Mouse (Mus musculus) embryonic facial prominence, embryonic 11.5 days (tissue): ENCODE measurements around the gene Ceacam16. TPM values are rescaled to one million over a fixed set of nuclear protein-coding genes. Genes with fewer than 3 reads are reported as not detected.
A peak's percentile ranks its signal among the peaks of the same experiment; 100 is the strongest.

Experiments used
- ATAC-seq: fragments of 200-750 bp; cut with Nextera tagmentation; replicated peaks from 2 replicates; pipeline ENCODE4 v1.8.0; 2017; ENCODE audit warnings: low read depth; ENCODE audit not compliant: insufficient number of reproducible peaks, low FRiP score, low TSS enrichment
- DNase-seq: peaks from one replicate; pipeline ENCODE4 v3.0.0-alpha.2; 2015; ENCODE audit warnings: low spot score
- H3K27ac ChIP-seq: fragments of 300-500 bp; sonication (generic); replicated peaks from 2 replicates; pipeline ENCODE4 v1.5.1; 2014; ENCODE audit warnings: mild to moderate bottlenecking, low read depth, low read length, control low read depth
- H3K27me3 ChIP-seq: fragments of 300-500 bp; sonication (generic); 2 replicates; pipeline ENCODE4 v1.6.1; 2014; ENCODE audit warnings: mild to moderate bottlenecking, low read length, moderate library complexity, mixed read lengths; ENCODE audit not compliant: control insufficient read depth, insufficient read depth
- H3K36me3 ChIP-seq: fragments of 300-500 bp; sonication (generic); replicated peaks from 2 replicates; pipeline ENCODE4 v1.6.1; 2014; ENCODE audit warnings: low read depth, mild to moderate bottlenecking, low read length, moderate library complexity, mixed read lengths; ENCODE audit not compliant: control insufficient read depth, insufficient read depth
- H3K4me1 ChIP-seq: fragments of 300-500 bp; sonication (generic); 2 replicates; pipeline ENCODE4 v1.6.1; 2014; ENCODE audit warnings: low read length, mixed read lengths; ENCODE audit not compliant: control insufficient read depth, insufficient read depth
- H3K4me2 ChIP-seq: fragments of 300-500 bp; sonication (generic); 2 replicates; pipeline ENCODE4 v1.6.1; 2014; ENCODE audit warnings: low read depth, mild to moderate bottlenecking, control low read depth, low read length, moderate library complexity
- H3K4me3 ChIP-seq: fragments of 300-500 bp; sonication (generic); 2 replicates; pipeline ENCODE4 v1.5.1; 2014; ENCODE audit warnings: low read depth, low read length, control low read depth
- H3K9ac ChIP-seq: fragments of 300-500 bp; sonication (generic); replicated peaks from 2 replicates; pipeline ENCODE4 v1.6.1; 2014; ENCODE audit warnings: mild to moderate bottlenecking, control low read depth, low read length
- H3K9me3 ChIP-seq: fragments of 300-500 bp; sonication (generic); replicated peaks from 2 replicates; pipeline ENCODE4 v1.6.1; 2016; ENCODE audit warnings: mild to moderate bottlenecking, low read length, inconsistent platforms, mixed read lengths; ENCODE audit not compliant: control insufficient read depth
- WGBS: fragments of 180-500 bp; shearing (Covaris S2); extraction: QIAGEN DNeasy Blood & Tissue Kit; methylation state at CpG from one replicate; pipeline ENCODE4 v1.1.7; 2014; 5-methylcytosine and 5-hydroxymethylcytosine counted together
- polyA plus RNA-seq: library from polyadenylated mRNA; unstranded; fragments of >200 nt; fragmentation: Nextera tagmentation; extraction: Ambion mirVana; gene quantifications from 2 replicates; pipeline ENCODE4 v1.2.1, GENCODE M21; 2014

The Ceacam16 gene
- polyA plus RNA-seq, 1 experiment from 2014 or later, result not detected

DNA sequence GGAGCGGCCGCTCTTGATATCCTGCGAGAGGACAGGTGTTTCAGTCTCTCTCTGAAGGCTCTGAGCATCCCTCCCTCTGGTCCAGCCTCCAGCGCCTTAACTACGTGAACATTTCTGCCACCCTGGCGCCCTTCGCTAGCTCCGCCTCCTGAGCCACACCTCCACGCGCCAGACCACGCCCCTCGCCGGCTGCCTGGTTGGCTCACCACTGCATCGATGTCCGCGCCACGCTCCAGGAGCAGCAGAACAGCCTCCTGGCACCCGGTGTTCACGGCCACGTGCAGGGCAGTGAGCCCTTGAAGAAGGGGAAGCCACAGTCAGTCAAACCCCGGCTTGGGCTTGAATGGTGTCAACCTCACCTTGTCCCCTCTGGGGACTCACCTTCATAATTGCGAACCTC is 50.0 kb downstream of the Ceacam16 start:
- Histone ChIP-seq H3K9me3 (no peaks in the 10 kb centered on the region), H3K36me3 (no peaks in the 10 kb centered on the region), H3K4me1 (no peaks in the 10 kb centered on the region), H3K27me3 (peaks cover 37% of the 10 kb centered on the region), H3K4me2 (peak overlapping the region; percentile 17; the same call in 1 of the 2 replicates), H3K9ac (no peak overlapping the region), H3K4me3 (0 out of 2 replicates have a peak overlapping the region, but pooled peaks have one; percentile 11), H3K27ac (no peak overlapping the region)
- DNase-seq (peak; percentile 57), ATAC-seq (peak; percentile 15; the same call in 1 of the 2 replicates)
- 2% methylated on average over 22 of the region's 22 CpGs for WGBS

DNA sequence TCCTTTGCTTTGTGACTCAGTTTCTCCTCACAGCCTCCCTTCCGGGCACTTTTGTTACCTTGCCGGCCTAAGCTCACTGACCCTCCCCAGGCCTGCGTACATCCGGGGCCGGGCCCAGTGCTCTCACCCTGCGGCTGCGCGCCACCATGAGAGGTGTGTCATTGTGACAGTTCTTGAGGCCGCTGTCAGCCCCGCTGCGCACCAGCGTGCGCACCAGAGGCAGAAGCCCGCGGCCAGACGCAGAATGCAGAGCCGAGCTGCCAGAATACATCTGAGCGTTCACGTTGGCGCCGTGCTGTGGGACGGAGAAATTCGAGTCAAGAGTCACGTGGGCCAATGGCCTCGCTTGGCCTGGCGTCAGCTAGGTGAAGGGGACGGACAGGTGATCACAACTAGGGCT is 51.7 kb downstream of the Ceacam16 start:
- Histone ChIP-seq H3K4me3 (0 out of 2 replicates have a peak overlapping the region, but pooled peaks have one; percentile 11), H3K4me2 (peak overlapping the region; percentile 36), H3K9ac (peak overlapping the region; percentile 15; the same call in 1 of the 2 replicates), H3K27me3 (peaks cover 37% of the 10 kb centered on the region), H3K36me3 (no peaks in the 10 kb centered on the region), H3K27ac (no peak overlapping the region), H3K9me3 (no peaks in the 10 kb centered on the region; the same call in 1 of the 2 replicates), H3K4me1 (no peaks in the 10 kb centered on the region)
- ATAC-seq, result no peak
- 3% methylated on average over 27 of the region's 27 CpGs for WGBS
- DNase-seq, result no peak

- no peak overlapping the region for H3K4me2 ChIP-seq
- ATAC-seq, result no peak
- 86% methylated on average over 8 of the region's 8 CpGs for WGBS
- no peaks in the 10 kb centered on the region for H3K36me3 ChIP-seq
- no peak for DNase-seq
- H3K9me3 ChIP-seq, result no peaks in the 10 kb centered on the region; the same call in 1 of the 2 replicates
- no peak overlapping the region for H3K4me3 ChIP-seq
- no peak overlapping the region for H3K27ac ChIP-seq
- peaks cover 31% of the 10 kb centered on the region for H3K27me3 ChIP-seq
- H3K9ac ChIP-seq, result no peak overlapping the region
- H3K4me1 ChIP-seq, result no peaks in the 10 kb centered on the region
These were observed 54.6 kb downstream of the Ceacam16 start for GRCm38 (mm10) chr7:19806356-19806969.

DNA sequence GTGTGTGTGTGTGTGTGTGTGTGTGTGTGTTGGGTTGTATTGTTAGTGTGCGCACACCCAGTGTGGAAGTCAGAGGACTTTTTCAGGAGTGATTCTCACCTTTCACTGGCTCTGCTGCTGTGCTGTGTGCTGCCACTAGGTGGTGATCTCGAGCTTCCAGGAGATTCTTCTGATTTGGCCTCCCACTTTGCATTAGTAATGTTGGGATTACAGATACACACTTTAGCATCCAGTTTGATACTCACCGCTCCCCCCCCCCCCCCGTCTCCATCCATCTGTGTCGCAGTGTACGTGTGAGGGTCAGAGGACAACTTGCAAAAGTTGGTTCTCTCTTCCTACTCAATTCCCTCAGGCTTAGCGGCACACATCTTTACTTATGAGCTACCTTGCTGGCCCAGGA is 58.1 kb downstream of the Ceacam16 start:
- DNase-seq (peak; percentile 84), ATAC-seq (no peak)
- 18% methylated on average over 7 of the region's 7 CpGs for WGBS
- no peaks in the 10 kb centered on the region; the same call in 1 of the 2 replicates for H3K9me3 ChIP-seq
- H3K4me3 ChIP-seq, result no peak overlapping the region
- no peaks in the 10 kb centered on the region for H3K36me3 ChIP-seq
- H3K4me1 ChIP-seq, result no peaks in the 10 kb centered on the region
- no peak overlapping the region for H3K9ac ChIP-seq
- no peak overlapping the region for H3K4me2 ChIP-seq
- H3K27me3 ChIP-seq, result no peaks in the 10 kb centered on the region
- no peak overlapping the region for H3K27ac ChIP-seq

Other genes starting within 250 kb of the Ceacam16 start
- 3.8 and 4.3 TPM in 2 replicates for gene Relb, start 231.9 kb downstream of the Ceacam16 start, polyA plus RNA-seq
- gene Clptm1, start 196.3 kb downstream of the Ceacam16 start, polyA plus RNA-seq, result 92.5 and 94.7 TPM in 2 replicates
- gene Apoc2, start 183.4 kb downstream of the Ceacam16 start, polyA plus RNA-seq, result 0.41 and 0.82 TPM in 2 replicates
- not detected in 2 replicates for gene Gm44805, start 179.9 kb downstream of the Ceacam16 start, polyA plus RNA-seq
- gene Apoc4, start 179.8 kb downstream of the Ceacam16 start, polyA plus RNA-seq, result not detected in 2 replicates
- 5.4 and 6.1 TPM in 2 replicates for gene Apoc1, start 168.6 kb downstream of the Ceacam16 start, polyA plus RNA-seq
- 180 and 210 TPM in 2 replicates for gene Apoe, start 162.1 kb downstream of the Ceacam16 start, polyA plus RNA-seq
- gene Tomm40, start 145.9 kb downstream of the Ceacam16 start, polyA plus RNA-seq, result 123 and 131 TPM in 2 replicates
- gene Nectin2, start 110.8 kb downstream of the Ceacam16 start, polyA plus RNA-seq, result 69.8 and 73.0 TPM in 2 replicates
- gene Bcam, start 90.3 kb downstream of the Ceacam16 start, polyA plus RNA-seq, result 43.8 and 52.0 TPM in 2 replicates
- 1.1 and 1.7 TPM in 2 replicates for gene Cblc, start 64.5 kb downstream of the Ceacam16 start, polyA plus RNA-seq
- gene Bcl3, start 38.5 kb downstream of the Ceacam16 start, polyA plus RNA-seq, result 1.4 and 2.2 TPM in 2 replicates
- not detected in 2 replicates for gene Gm19345, start 9.3 kb downstream of the Ceacam16 start, polyA plus RNA-seq
- not detected in 2 replicates for gene Ceacam19, start 26.7 kb upstream of the Ceacam16 start, polyA plus RNA-seq
- 4.2 and 4.8 TPM in 2 replicates for gene Pvr, start 59.9 kb upstream of the Ceacam16 start, polyA plus RNA-seq
- gene Igsf23, start 89.5 kb upstream of the Ceacam16 start, polyA plus RNA-seq, result not detected in 2 replicates
- not detected in 2 replicates for gene Ceacam20, start 104.1 kb upstream of the Ceacam16 start, polyA plus RNA-seq
- not detected in 2 replicates for gene Nlrp9b, start 130.2 kb upstream of the Ceacam16 start, polyA plus RNA-seq
- not detected in 2 replicates for gene Vmn1r91, start 238.4 kb upstream of the Ceacam16 start, polyA plus RNA-seq